Mouse (Mus musculus): ENCODE measurements around the gene Znrf4.

- TF ChIP-seq EP300 (IDR thresholded peaks at IDR 0.05; ENCODE audit: low read depth), result no peak
- no peak for TF ChIP-seq CTCF (IDR thresholded peaks at IDR 0.05; ENCODE audit: low read depth)
Observed at GRCm38 (mm10) chr17:56524943-56525342, 12.7 kb upstream of the Znrf4 start.

All from liver, embryonic 14.5 days (tissue).